Mouse (Mus musculus): ENCODE results near the gene Ostc. TPM values are rescaled to one million over a fixed set of nuclear protein-coding genes. Genes with fewer than 3 reads are reported as not detected.
A peak's percentile ranks its signal among the peaks of the same experiment; 100 is the strongest.

Gene Ostc
- polyA plus RNA-seq (2014; fragmentation: Nextera tagmentation; extraction: Ambion mirVana): 357 and 386 TPM in 2 replicates

DNA sequence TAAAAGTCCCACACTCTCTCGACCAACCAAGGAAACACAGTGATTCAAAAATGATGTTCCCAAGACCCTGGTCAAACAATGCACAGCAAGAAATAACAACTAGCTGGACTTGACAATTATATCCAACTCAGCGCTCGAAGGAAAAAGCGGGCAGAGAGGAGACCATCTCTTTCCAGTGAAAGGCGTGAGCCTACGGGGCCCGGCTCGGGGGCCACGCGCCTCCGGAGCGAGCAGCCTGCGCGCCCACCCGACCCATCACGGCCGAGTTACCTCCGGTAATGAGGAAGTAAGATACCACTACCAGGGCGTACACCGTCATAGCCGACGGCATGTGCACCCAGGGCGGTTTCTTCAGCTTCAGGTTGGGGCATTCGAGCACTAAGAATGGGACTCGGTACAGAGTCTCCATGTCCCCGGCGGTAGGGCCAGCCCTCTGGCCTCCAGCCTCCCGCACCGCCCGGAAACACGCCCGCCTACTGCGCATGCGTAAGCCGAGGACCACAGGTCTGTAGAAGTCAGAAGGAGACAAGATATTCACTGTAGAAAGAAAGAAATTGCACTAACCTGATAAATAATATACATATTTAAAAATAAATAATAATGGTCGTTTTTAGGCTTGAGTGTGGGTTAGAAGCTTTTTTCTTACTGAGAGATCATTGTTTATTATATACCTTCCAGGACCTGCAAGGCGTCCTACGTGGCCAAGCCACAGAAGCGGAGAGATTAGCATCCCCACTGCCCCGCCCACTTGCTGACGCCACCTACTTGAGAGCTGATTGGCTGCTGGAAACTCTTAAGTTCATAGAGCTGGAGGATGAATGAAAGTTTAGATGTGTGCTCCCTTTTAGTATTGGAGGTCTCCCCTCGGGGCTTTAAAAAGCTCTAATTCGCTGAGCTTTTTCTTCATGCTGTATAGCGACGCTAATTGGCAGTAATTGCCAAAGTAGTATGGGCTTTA is at the start of gene Ostc:
Ostc (minus strand) TSS at position 478 of the 958 bp plus-strand sequence.
- Histone ChIP-seq H3K9me3 (ENCODE audit: control insufficient read depth, low read length) (no peaks in the 10 kb centered on the region), H3K9ac (ENCODE audit: low read length) (peak within 1 kb of the TSS; percentile 80), H3K36me3 (ENCODE audit: control insufficient read depth, insufficient read depth, low read length) (no peaks in the 10 kb centered on the region), H3K4me2 (ENCODE audit: low read depth, severe bottlenecking) (peak within 1 kb of the TSS; percentile 57), H3K4me3 (ENCODE audit: low read depth, low read length) (peak within 1 kb of the TSS; percentile 71), H3K4me1 (ENCODE audit: control insufficient read depth, insufficient read depth, low read length) (peaks cover 7% of the 10 kb centered on the region), H3K27me3 (ENCODE audit: control insufficient read depth, insufficient read depth, low read length) (no peaks in the 10 kb centered on the region), H3K27ac (replicated peaks; ENCODE audit: low read depth, low read length) (0 out of 2 replicates have a peak within 1 kb of the TSS, but pooled peaks have one; percentile 1)
- DNase-seq (ENCODE audit: low spot score) (peak; percentile 96), ATAC-seq (ENCODE audit: insufficient number of reproducible peaks, low FRiP score, low TSS enrichment, low read depth) (peak; percentile 95)
- under 1% methylated on average over 45 of the region's 45 CpGs for WGBS

DNA sequence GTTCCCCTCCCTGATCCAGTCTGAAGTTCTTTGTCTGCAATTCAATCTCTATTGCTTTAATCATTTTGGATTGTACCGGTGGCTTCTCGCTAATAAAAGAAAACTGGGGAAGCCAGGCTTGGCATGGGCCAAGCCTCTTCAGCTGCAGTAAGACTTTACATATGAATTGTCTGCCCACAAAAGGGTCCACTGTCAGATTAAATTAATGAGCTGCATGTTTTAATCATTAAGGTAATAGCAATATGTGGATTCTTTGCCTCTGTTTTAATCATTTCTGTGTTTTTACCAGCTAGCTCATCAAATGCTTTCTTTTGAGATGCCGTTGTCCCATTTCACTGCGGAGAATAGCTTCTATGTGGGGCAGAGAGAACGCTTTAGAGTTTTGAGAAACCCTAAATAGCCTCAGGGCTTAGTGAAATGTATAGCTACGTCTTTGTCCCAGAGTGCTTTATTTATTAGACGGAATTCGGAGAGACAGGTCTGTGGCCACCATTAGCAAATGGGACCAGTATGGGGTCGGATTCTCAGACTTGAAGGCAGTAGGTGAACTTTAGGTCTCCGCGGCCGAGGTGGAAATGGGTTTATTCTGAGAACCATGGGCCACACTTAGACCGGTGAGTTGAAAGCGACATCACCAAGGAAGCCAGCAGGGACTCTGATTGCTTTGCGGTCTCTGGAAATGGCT is 49.1 kb upstream of the Ostc start:
- H3K27me3 ChIP-seq (ENCODE audit: control insufficient read depth, insufficient read depth, low read length): no peaks in the 10 kb centered on the region
- ATAC-seq (ENCODE audit: insufficient number of reproducible peaks, low FRiP score, low TSS enrichment, low read depth): no peak
- no peak overlapping the region for H3K4me2 ChIP-seq (ENCODE audit: low read depth, severe bottlenecking)
- no peak for DNase-seq (ENCODE audit: low spot score)
- H3K4me1 ChIP-seq (ENCODE audit: control insufficient read depth, insufficient read depth, low read length): no peaks in the 10 kb centered on the region; the same call in 1 of the 2 replicates
- no peaks in the 10 kb centered on the region for H3K9me3 ChIP-seq (ENCODE audit: control insufficient read depth, low read length)
- H3K36me3 ChIP-seq (ENCODE audit: control insufficient read depth, insufficient read depth, low read length): no peaks in the 10 kb centered on the region
- H3K4me3 ChIP-seq (ENCODE audit: low read depth, low read length): no peak overlapping the region
- 71% methylated on average over 15 of the region's 15 CpGs for WGBS
- H3K27ac ChIP-seq (replicated peaks; ENCODE audit: low read depth, low read length): no peak overlapping the region
- no peak overlapping the region for H3K9ac ChIP-seq (ENCODE audit: low read length)

GRCm38 (mm10) chr3:130757117-130757852 is 48.0 kb upstream of the Ostc start:
- Histone ChIP-seq H3K4me2 (ENCODE audit: low read depth, severe bottlenecking) (no peak overlapping the region), H3K36me3 (ENCODE audit: control insufficient read depth, insufficient read depth, low read length) (no peaks in the 10 kb centered on the region), H3K27me3 (ENCODE audit: control insufficient read depth, insufficient read depth, low read length) (no peaks in the 10 kb centered on the region), H3K4me3 (ENCODE audit: low read depth, low read length) (no peak overlapping the region), H3K9me3 (ENCODE audit: control insufficient read depth, low read length) (no peaks in the 10 kb centered on the region), H3K27ac (replicated peaks; ENCODE audit: low read depth, low read length) (no peak overlapping the region), H3K9ac (ENCODE audit: low read length) (no peak overlapping the region), H3K4me1 (ENCODE audit: control insufficient read depth, insufficient read depth, low read length) (no peaks in the 10 kb centered on the region; the same call in 1 of the 2 replicates)
- DNase-seq (ENCODE audit: low spot score): no peak
- WGBS: 83% methylated on average over 8 of the region's 8 CpGs
- ATAC-seq (ENCODE audit: insufficient number of reproducible peaks, low FRiP score, low TSS enrichment, low read depth): no peak

DNA sequence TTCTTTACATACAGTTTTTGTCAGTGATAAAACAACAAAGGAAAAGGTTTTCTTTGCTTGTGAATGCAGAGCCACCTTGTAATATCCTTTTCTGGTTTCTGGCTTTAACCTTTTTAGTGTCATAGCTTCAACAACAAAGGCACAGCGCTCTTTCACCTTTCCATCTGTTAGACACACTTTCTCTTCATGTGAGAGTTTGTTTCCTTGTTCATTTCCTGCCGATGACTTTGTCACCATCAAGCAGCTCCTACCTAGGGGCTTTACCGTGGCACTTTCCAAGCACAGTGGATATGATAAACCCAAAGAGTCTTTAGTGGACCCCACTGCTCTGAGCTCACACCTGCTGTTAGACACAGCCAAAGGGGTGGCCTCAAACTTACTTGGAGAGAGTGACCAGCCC is 40.0 kb upstream of the Ostc start:
- Histone ChIP-seq H3K9me3 (ENCODE audit: control insufficient read depth, low read length) (no peaks in the 10 kb centered on the region), H3K27me3 (ENCODE audit: control insufficient read depth, insufficient read depth, low read length) (no peaks in the 10 kb centered on the region)

DNA sequence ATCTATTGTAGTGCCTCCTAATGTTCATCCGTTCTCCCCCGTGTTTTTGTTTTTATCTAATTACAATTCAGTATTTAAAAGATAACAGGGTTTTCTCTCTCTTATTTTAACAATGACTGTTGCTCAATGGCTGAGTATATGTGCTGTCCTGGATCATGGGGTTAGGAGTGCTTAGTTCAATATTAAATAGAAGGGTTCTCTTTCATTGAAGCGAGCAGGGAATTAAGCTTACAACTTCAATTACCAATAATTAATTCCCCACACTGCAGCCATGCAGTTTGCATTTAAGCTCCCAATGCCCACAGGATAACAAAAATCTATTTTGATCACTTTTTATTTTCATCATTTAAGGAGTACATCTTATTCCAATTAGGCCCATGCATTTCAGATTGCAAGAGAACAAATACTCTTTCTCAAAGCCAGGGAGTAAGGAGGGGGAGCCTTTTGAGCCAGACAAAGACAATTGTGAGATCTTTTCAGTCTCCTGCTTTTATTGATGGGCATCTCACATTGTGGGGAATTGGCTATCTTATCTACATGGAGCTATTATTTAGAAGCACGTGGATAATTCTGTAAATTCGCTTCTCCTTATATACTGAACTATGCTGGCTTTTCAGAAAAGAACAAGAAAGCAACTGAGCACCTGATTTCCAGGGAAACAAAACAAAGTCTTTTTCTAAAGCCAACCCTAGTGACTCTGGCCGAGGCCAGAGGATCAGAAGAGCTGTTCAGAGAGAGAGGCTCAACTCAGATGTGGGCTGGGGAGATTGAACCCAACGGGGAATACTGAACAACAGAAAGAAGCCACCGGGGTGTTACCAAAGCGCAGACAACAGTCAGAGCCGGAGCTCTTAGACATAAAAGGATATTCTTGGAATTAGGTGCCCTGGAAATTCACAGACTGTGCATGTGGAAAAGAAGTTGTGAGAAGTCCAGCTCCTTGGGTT is 37.7 kb upstream of the Ostc start:
- ATAC-seq (ENCODE audit: insufficient number of reproducible peaks, low FRiP score, low TSS enrichment, low read depth) (no peak), DNase-seq (ENCODE audit: low spot score) (no peak)
- Histone ChIP-seq H3K9ac (ENCODE audit: low read length) (no peak overlapping the region), H3K4me1 (ENCODE audit: control insufficient read depth, insufficient read depth, low read length) (no peaks in the 10 kb centered on the region), H3K9me3 (ENCODE audit: control insufficient read depth, low read length) (no peaks in the 10 kb centered on the region), H3K36me3 (ENCODE audit: control insufficient read depth, insufficient read depth, low read length) (no peaks in the 10 kb centered on the region), H3K27me3 (ENCODE audit: control insufficient read depth, insufficient read depth, low read length) (no peaks in the 10 kb centered on the region), H3K4me2 (ENCODE audit: low read depth, severe bottlenecking) (no peak overlapping the region), H3K4me3 (ENCODE audit: low read depth, low read length) (no peak overlapping the region), H3K27ac (replicated peaks; ENCODE audit: low read depth, low read length) (no peak overlapping the region)
- 80% methylated on average over 10 of the region's 10 CpGs for WGBS

More for the DNA sequence above, 40.0 kb upstream of the Ostc start:
- no peak overlapping the region for H3K4me2 ChIP-seq (ENCODE audit: low read depth, severe bottlenecking)
- ATAC-seq (ENCODE audit: insufficient number of reproducible peaks, low FRiP score, low TSS enrichment, low read depth) (no peak), DNase-seq (ENCODE audit: low spot score) (no peak)
- WGBS: 87% methylated on average over 3 of the region's 3 CpGs
- no peak overlapping the region for H3K9ac ChIP-seq (ENCODE audit: low read length)
- H3K4me3 ChIP-seq (ENCODE audit: low read depth, low read length): no peak overlapping the region
- no peaks in the 10 kb centered on the region for H3K4me1 ChIP-seq (ENCODE audit: control insufficient read depth, insufficient read depth, low read length)
- no peaks in the 10 kb centered on the region for H3K36me3 ChIP-seq (ENCODE audit: control insufficient read depth, insufficient read depth, low read length)
- H3K27ac ChIP-seq (replicated peaks; ENCODE audit: low read depth, low read length): no peak overlapping the region

DNA sequence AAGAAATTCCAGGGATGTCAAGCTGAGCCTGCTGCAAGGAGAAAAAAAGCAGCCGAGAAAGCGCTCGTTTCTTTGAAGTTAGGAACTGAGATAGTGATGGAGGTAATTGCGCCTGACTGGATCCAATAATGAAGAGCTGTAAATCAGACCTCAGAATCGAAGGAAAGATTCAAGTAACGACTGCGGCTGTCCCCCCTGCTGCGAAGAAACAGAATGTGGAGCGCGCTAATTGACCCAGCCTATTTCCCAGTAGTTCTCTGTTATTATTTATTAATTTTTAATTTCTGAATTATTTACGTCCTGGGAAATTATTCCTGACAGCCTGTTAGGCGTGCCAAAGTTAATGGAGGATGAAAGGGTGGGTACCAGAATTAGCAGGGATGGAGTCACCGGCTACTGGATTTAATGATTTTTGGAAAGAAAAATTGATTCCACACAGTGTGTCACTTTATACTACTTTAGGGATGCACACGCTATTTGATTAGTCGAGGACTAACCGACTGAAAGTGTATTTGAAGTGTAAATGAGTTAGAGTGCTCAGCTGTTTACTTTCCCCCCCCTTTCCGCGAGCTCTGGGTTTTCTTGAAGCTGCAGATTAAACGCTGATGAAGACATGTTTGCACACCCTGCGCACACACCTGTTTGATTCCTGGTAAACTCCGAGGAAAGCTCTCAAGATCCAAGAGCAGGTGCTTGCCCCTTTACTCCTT is 28.6 kb upstream of the Ostc start:
- 14% methylated on average over 21 of the region's 21 CpGs for WGBS
- ATAC-seq (ENCODE audit: insufficient number of reproducible peaks, low FRiP score, low TSS enrichment, low read depth): no peak

GRCm38 (mm10) chr3:130736758-130737157 is 27.5 kb upstream of the Ostc start:
- H3K4me2 ChIP-seq (ENCODE audit: low read depth, severe bottlenecking): no peak overlapping the region
- H3K9me3 ChIP-seq (ENCODE audit: control insufficient read depth, low read length): no peaks in the 10 kb centered on the region
- WGBS: 35% methylated on average over 4 of the region's 4 CpGs
- H3K27me3 ChIP-seq (ENCODE audit: control insufficient read depth, insufficient read depth, low read length): no peaks in the 10 kb centered on the region
- no peak overlapping the region for H3K4me3 ChIP-seq (ENCODE audit: low read depth, low read length)
- no peaks in the 10 kb centered on the region for H3K36me3 ChIP-seq (ENCODE audit: control insufficient read depth, insufficient read depth, low read length)
- H3K4me1 ChIP-seq (ENCODE audit: control insufficient read depth, insufficient read depth, low read length): peaks cover 3% of the 10 kb centered on the region; the same call in 1 of the 2 replicates
- H3K9ac ChIP-seq (ENCODE audit: low read length): no peak overlapping the region
- DNase-seq (ENCODE audit: low spot score): no peak
- ATAC-seq (ENCODE audit: insufficient number of reproducible peaks, low FRiP score, low TSS enrichment, low read depth): no peak
- no peak overlapping the region for H3K27ac ChIP-seq (replicated peaks; ENCODE audit: low read depth, low read length)

More for the DNA sequence above, 28.6 kb upstream of the Ostc start:
- H3K27me3 ChIP-seq (ENCODE audit: control insufficient read depth, insufficient read depth, low read length): no peaks in the 10 kb centered on the region
- H3K9me3 ChIP-seq (ENCODE audit: control insufficient read depth, low read length): no peaks in the 10 kb centered on the region
- no peak for DNase-seq (ENCODE audit: low spot score)
- H3K9ac ChIP-seq (ENCODE audit: low read length): no peak overlapping the region
- H3K4me3 ChIP-seq (ENCODE audit: low read depth, low read length): no peak overlapping the region
- H3K4me1 ChIP-seq (ENCODE audit: control insufficient read depth, insufficient read depth, low read length): peaks cover 3% of the 10 kb centered on the region; the same call in 1 of the 2 replicates
- no peaks in the 10 kb centered on the region for H3K36me3 ChIP-seq (ENCODE audit: control insufficient read depth, insufficient read depth, low read length)
- 0 out of 2 replicates have a peak overlapping the region, but pooled peaks have one; percentile 10 for H3K4me2 ChIP-seq (ENCODE audit: low read depth, severe bottlenecking)
- no peak overlapping the region for H3K27ac ChIP-seq (replicated peaks; ENCODE audit: low read depth, low read length)
